7 mouse cellular contexts compared by ENCODE assay signal in genomic region chr5:110099656-110100580, GRCm38 (mm10). TPM values are rescaled to one million over a fixed set of nuclear protein-coding genes. Genes with fewer than 3 reads are reported as not detected.
DNase-seq lines count a peak whose midpoint lies in the region; ATAC-seq and TF ChIP-seq lines count a peak whose summit lies in the region.

Gene Plcxd1 (plus strand): TSS chr5:110099969.

- no peak within 1 kb of the TSS for H3K9ac ChIP-seq in lung, postnatal 0 days (replicated peaks; ENCODE audit: low read depth)
- H3K9ac ChIP-seq in hindbrain, embryonic 16.5 days (ENCODE audit: low read depth, low read length) = peak within 1 kb of the TSS; percentile 61
- peak within 1 kb of the TSS; percentile 8; the same call in 1 of the 2 replicates for H3K9ac ChIP-seq in liver, adult 2 months (ENCODE audit: low read depth, low read length)

- TF ChIP-seq EP300 in lung, postnatal 0 days (IDR thresholded peaks at IDR 0.05) = no peak

- no peaks in the 10 kb centered on the region for H3K9me3 ChIP-seq in lung, postnatal 0 days (ENCODE audit: low read length)
- H3K9me3 ChIP-seq in hindbrain, embryonic 16.5 days (ENCODE audit: control insufficient read depth, low read length) = no peaks in the 10 kb centered on the region; the same call in 1 of the 2 replicates

- no peak for TF ChIP-seq POLR2A in liver, adult 2 months (IDR thresholded peaks at IDR 0.05; ENCODE audit: extremely low read depth, insufficient read depth, low read length)

- ATAC-seq in lung, postnatal 0 days = 0 out of 2 replicates have a peak, but pooled peaks have one; percentile 9
- ATAC-seq in hindbrain, embryonic 16.5 days = peak; percentile 7; the same call in 1 of the 2 replicates

- peak within 1 kb of the TSS; percentile 20; the same call in 1 of the 2 replicates for H3K27ac ChIP-seq in lung, postnatal 0 days (ENCODE audit: low read length)
- H3K27ac ChIP-seq in hindbrain, embryonic 16.5 days (ENCODE audit: low read depth, low read length) = no peak within 1 kb of the TSS; the same call in 1 of the 2 replicates
- H3K27ac ChIP-seq in liver, adult 2 months (replicated peaks; ENCODE audit: insufficient read depth, low read depth, low read length) = no peak within 1 kb of the TSS

- TF ChIP-seq CTCF in lung, postnatal 0 days (IDR thresholded peaks at IDR 0.05) = peak; percentile 22; the same call in 1 of the 2 replicates
- no peak for TF ChIP-seq CTCF in liver, adult 2 months (IDR thresholded peaks at IDR 0.05; ENCODE audit: low read depth, low read length)

- H3K36me3 ChIP-seq in lung, postnatal 0 days (ENCODE audit: insufficient read depth, low read length) = peaks cover 18% of the 10 kb centered on the region
- peaks cover 20% of the 10 kb centered on the region for H3K36me3 ChIP-seq in hindbrain, embryonic 16.5 days (ENCODE audit: control insufficient read depth, insufficient read depth, low read length)
- peaks cover 9% of the 10 kb centered on the region; the same call in 1 of the 2 replicates for H3K36me3 ChIP-seq in liver, adult 2 months (ENCODE audit: control insufficient read depth, insufficient read depth, low read length)

- peaks cover 14% of the 10 kb centered on the region for H3K4me1 ChIP-seq in lung, postnatal 0 days (ENCODE audit: insufficient read depth, low read depth, low read length)
- H3K4me1 ChIP-seq in hindbrain, embryonic 16.5 days (ENCODE audit: control insufficient read depth, insufficient read depth, low read depth, low read length) = peaks cover 20% of the 10 kb centered on the region
- H3K4me1 ChIP-seq in liver, adult 2 months (ENCODE audit: control insufficient read depth, insufficient read depth, low read length) = peaks cover 11% of the 10 kb centered on the region

- H3K4me2 ChIP-seq in lung, postnatal 0 days (replicated peaks; ENCODE audit: low read depth, low read length) = peak within 1 kb of the TSS; percentile 57
- H3K4me2 ChIP-seq in hindbrain, embryonic 16.5 days (ENCODE audit: low read length) = peak within 1 kb of the TSS; percentile 87

- DNase-seq in lung, postnatal 0 days (ENCODE audit: low spot score) = no peak
- no peak for DNase-seq in lung, postnatal 14 days
- peak; percentile 44 for DNase-seq in embryo, embryonic 9.5 days (ENCODE audit: extremely low spot score)
- peak; percentile 61 for DNase-seq in liver, adult 2 months (ENCODE audit: extremely low read depth, low read depth, low spot score)
- peak; percentile 14 for DNase-seq in thymus, postnatal 25 days
- no peak for DNase-seq in adipocyte (ENCODE audit: low spot score)

- no peaks in the 10 kb centered on the region for H3K79me2 ChIP-seq in liver, adult 2 months (ENCODE audit: control insufficient read depth, insufficient read depth, low read length)

- 6% methylated on average over 24 of the region's 25 CpGs for WGBS in lung, postnatal 0 days
- 6% methylated on average over 25 of the region's 25 CpGs for WGBS in hindbrain, embryonic 16.5 days
- 22% methylated on average over 25 of the region's 25 CpGs for WGBS in liver, adult 2 months

- H3K27me3 ChIP-seq in lung, postnatal 0 days (replicated peaks; ENCODE audit: insufficient read depth, low read length) = no peaks in the 10 kb centered on the region
- H3K27me3 ChIP-seq in hindbrain, embryonic 16.5 days (replicated peaks; ENCODE audit: control insufficient read depth, insufficient read depth, low read length) = no peaks in the 10 kb centered on the region
- H3K27me3 ChIP-seq in liver, adult 2 months (ENCODE audit: control insufficient read depth, insufficient read depth, low read length) = no peaks in the 10 kb centered on the region

- H3K4me3 ChIP-seq in lung, postnatal 0 days (ENCODE audit: low read depth, low read length) = peak within 1 kb of the TSS; percentile 28
- peak within 1 kb of the TSS; percentile 46 for H3K4me3 ChIP-seq in hindbrain, embryonic 16.5 days (ENCODE audit: low read length)
- H3K4me3 ChIP-seq in liver, adult 2 months (ENCODE audit: insufficient read depth, low read depth, low read length) = peak within 1 kb of the TSS; percentile 49; the same call in 1 of the 2 replicates

RNA-seq across cellular contexts. Expression of gene Plcxd1, which starts in this region (rescaled TPM):
- 1.1 TPM in 2 replicates for polyA plus RNA-seq in lung, postnatal 0 days (2015; fragmentation: Nextera tagmentation; extraction: Ambion mirVana)
- polyA plus RNA-seq in hindbrain, embryonic 16.5 days (2015; fragmentation: Nextera tagmentation; extraction: Ambion mirVana) = 8.4 and 10.9 TPM in 2 replicates
- total RNA-seq in liver, adult 2 months (2014; rRNA removed) = 0.13 and 0.92 TPM in 2 replicates
- polyA plus RNA-seq in liver, adult 2 months (2012; rRNA removed) = 0.62 and 2.0 TPM in 2 replicates

Comparison
In these comparisons a context has a peak if more than half of its experiments do, and no peak if none do; other contexts are left out.
1. DNase-seq: peak in embryo, embryonic 9.5 days (single experiment), liver, adult 2 months (single experiment) and thymus, postnatal 25 days (single experiment); none in lung, postnatal 0 days (single experiment), lung, postnatal 14 days (single experiment) and adipocyte (single experiment).
2. Peak in every context shown above with its lines, with median percentiles within 50 percentile points of each other: H3K4me3 ChIP-seq.